Mouse (Mus musculus) heart, postnatal 36 days (tissue): Measurements from ENCODE around the gene Ptgir. TPM values are rescaled to one million over a fixed set of nuclear protein-coding genes. Genes with fewer than 3 reads are reported as not detected.
"Not testable (repeated sequence)": the region's sequence is repeated elsewhere in the genome, so short reads cannot be mapped to it uniquely, and the experiment has no call there.

ENCODE experiments used
- DNase-seq, 2 experiments: peaks; one replicate each; pipeline ENCODE4 v3.0.0; 2021 to 2022
- intact Hi-C: fragments of 180-260 bp; cut with DNase I; formaldehyde crosslinking; loops from one replicate; pipeline ENCODE4 v1.15.1; 2025
- total RNA-seq, 2 experiments: library from RNA; stranded (reverse); gene quantifications; 2 replicates each; pipeline ENCODE4 v1.2.3; 2021

Gene Ptgir
- total RNA-seq, 2 experiments from 2014 or later = 2.9 TPM

DNA sequence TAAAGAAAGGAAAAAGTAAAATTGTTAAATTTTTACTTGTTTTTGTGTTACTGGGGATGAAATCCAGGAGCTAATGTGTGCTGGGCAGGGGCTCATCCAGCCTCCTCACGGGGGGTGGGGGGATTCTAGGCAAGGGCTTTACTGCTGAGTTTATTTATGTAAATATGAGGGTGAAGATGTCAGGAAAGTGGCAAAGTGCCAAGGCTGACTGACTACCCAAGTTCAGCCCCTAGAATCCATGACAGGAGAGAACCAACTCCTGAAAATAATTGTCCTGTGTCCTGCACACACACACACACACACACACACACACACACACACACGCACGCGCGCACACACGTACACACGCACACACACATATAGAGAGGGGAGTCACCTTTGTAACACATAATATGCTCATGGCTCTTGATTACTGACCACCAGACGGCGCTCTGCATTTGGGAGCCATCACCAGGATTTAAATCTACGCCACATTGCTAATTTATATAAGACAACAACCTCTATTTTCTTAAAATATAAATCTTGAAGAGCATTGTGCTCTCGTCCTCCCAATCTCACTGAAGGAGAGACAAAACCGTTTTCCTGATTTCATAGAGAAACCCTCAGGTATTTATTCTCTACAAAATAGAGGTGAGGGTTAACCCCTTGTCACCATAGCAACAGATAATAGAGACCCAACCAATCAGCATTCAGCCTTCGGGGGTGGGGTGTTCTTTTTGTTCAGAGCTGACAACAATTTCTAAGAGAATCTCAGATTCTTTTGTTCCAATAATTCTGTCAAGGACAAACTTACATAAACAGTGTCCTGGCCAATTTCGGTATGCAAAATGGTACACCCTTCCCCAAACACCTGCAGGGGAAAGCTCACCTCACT is 26.7 kb downstream of the Ptgir start:
- DNase-seq = peak; percentile 41 to 63
- intact Hi-C loops = loop anchor here (1.0 kb wide), 3 partner anchors 17 to 133 kb away; no protein-coding TSS in a partner anchor

DNA sequence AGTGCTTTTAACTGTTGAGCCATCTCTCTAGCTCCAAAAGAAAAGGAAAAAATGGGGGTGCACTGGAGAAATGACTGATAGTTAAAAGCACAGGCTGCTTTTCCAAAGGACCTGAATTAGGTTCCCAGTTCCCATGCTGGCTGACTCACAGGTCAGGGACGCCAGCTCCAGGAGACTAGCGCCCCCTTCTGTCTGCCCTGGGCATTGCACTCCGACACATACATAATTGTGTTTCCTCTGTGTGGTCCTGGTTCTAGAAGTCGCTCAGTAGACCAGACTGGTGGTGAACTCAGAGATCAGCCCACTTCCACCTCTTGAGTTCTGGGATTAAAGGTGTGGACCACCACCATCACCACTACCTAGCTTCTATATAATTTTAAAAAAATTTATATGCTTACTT is 31.0 kb downstream of the Ptgir start:
- no peak for DNase-seq
- intact Hi-C loops = no loop called here

DNA sequence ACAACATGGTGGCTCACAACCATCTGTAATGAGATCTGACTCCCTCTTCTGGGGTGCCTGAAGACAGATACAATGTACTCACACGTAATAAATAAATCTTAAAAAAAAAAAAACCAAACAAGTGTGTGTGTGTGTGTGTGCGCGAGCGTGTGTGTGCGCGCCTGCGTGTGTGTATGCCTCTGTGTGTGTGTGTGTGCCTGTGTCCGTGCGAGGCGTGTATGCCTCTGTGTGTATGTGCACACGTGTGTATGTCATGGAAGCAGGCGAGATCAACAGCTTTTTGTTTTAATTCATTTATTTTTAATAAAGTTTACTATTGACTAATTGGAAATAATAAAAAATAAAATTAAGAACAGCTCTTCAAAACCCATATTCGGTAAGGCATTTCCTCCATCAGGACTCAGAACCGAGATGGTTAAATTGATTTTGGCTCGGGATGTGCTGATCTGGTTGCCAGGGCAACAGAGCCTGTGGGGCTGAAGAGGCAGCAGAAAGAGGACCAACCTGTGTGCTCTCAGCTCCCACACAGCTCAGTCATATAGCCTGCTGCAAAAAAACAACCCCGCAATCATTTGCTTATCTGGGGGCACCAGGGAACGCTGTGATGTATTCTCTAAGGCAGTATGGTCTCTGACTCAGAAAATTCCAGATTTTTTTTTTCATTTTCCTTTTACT is 32.0 kb downstream of the Ptgir start:
- intact Hi-C loops = no loop called here
- DNase-seq = no peak

DNA sequence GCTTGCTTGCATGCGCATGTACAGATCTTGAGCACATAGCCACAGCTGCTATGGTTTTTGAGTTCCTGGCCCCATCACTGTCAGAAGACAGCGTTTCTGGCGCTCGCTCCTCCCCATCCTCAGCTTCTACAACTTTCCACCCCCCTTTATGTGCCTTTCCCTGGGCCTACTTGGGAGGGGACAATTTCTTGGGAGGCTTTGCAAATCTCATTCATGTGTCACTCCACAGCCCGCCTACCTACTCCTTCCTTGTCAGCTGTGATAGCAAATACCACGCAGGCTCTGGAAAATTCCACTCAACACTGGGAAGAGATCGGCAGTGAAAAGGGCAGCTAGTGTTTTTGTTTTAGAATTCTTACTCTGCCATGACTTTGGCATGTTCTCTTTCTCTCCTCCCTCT is 34.0 kb downstream of the Ptgir start:
- intact Hi-C loops = no loop called here

DNA sequence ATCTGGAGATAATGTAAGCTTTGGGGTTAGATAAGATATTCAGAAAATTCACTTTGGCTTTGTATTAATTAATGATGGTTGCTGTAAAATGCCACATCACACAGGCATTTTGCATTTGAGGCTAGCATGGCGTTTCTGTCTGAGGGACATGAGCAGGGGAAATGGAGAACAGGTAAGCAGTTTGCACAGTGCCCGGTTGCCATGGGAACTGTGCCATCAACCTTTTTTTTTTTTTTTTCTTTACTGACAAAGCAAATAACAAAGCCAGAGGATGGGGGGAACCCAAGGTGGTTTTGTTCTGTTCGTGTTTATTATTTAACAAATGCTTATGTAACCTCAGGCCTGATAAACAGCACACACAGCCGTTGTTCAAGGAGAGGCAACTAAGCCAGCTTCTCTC is 36.6 kb downstream of the Ptgir start:
- no peak for DNase-seq
- intact Hi-C loops = no loop called here

More for the DNA sequence above, 34.0 kb downstream of the Ptgir start:
- DNase-seq = peak in 1 of 2 experiments; percentile 26

DNA sequence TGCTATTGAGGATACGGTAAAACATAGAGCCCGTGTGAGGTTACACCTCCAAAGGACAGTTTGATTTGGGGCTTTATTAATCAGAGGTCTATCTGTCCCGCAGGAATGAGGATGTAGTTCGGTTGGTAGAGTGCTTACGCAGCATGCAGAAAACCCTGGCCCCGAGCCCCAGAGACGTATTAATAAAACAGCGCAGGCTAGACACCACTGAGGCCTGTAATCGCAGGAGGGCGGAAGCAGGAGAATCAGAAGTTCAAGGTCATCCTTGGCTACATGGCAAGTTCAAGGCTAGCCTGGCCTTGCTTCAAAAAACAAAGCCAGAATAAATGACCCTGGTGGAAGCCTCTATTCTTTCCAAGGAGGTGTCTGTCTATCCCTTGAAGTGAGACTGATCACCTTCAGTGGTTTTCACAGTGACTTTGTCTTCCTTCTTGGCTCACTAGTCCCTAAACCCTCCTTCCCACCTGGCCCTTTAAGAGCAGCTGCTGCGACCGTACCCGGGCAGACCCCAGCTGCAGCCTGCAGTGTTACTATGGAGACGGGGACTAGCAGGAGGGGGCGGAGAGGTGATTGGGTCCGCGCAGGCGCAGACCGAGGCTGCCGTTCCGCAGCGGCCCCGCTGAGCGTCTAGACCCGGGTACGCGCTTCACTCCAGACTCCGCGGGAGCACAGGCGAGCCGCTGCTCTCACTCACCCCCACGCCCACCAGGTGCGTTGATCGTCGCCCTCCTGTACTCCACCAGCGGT is 37.9 kb downstream of the Ptgir start, which contains the start of gene Pnmal2:
Gene Pnmal2 (plus strand): TSS at position 622 of the 747 bp plus-strand sequence.
- intact Hi-C loops = no loop called here
- peak; percentile 73 to 77 for DNase-seq

DNA sequence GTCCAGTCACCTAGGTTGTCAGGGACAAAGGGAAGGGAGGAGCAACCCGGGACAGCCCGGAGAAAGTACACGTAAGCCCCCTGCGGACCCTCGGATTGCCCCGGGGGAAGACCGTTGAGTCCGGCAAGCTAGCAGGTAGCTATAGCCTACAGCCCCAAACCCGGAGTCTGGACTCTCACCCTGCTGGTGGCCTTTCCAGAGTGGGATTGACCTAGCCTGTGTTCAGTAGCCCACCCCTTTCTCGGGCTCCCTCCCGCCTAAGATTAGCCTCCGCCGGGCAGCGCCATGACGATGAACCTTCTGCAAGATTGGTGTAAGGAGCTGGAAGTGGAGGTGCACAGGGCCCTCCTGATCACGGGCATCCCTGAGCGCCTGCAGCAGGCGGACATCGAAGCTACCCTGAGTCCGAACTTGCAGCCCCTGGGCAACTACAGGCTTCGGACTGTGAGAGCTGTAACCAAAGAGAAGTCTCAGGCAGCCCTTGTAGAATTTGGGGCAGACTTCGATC is 38.6 kb downstream of the Ptgir start:
- DNase-seq = no peak

DNA sequence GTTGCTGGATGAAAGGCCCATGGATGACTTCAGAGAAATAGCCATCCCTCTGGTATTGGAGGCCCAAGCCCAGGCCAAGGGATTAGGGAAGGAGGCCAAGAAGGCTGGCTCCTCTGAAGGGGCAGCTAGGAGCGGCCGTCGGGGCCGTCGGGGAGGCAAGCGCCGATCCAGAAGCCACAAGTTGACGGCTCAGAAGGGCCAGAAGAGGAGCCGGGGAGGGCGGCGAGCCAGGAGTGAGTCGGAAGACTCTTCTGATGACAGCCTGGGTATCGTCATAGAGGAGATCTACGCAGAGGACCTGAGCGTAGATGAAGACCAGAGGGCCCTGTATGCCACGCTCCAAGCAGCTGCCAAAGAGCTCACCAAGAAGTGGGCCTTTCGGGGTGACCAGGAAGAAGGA is 39.1 kb downstream of the Ptgir start:
- intact Hi-C loops = no loop called here

More for the DNA sequence above, 38.6 kb downstream of the Ptgir start:
- intact Hi-C loops = no loop called here

DNA sequence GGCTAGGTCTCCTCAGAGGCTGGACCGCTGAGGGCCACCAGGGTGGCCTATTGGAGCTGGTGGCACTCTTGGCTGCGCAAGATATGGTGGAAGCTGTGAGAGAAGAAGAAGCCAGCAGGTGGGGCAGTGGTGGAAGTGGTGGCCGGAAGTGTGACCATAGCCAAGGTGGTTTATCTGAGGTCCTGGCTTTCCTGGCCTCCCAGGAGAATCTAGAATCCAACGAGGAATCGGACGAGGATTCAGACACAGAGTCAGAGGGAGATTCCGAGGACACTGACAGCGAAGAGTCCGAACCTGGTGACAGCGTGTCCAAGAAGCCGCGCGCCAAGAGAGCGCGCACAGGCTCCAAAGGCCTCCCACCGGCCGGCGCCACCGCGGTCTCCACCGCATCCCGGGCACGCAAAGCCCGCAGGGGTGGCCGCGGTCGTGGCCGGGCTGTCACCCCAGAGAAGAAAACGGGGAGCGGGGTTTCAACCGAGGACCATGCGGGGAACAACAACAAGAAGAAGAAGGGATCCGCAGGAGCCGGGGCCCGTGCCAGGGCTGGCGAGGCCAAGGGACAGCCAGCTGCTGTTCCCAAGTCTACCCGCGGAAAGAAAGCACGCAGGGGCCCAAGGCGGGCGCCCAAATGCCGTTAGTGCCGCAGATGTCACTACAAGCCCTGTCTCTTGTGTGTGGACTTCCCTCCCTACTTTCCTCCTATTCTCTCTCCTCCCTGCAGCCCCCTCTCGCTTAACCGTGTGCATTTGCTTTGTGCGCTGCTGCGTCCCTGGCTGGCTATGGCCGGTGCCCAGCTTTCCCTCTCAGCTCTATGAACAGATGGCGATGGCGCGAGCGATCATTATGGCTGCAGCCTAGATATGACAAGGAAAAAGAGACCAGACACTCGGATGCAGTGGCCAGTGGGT is 40.4 kb downstream of the Ptgir start:
- intact Hi-C loops = no loop called here
- peak; percentile 39 for DNase-seq

More for the DNA sequence above, 39.1 kb downstream of the Ptgir start:
- DNase-seq = peak in 1 of 2 experiments; percentile 18

DNA sequence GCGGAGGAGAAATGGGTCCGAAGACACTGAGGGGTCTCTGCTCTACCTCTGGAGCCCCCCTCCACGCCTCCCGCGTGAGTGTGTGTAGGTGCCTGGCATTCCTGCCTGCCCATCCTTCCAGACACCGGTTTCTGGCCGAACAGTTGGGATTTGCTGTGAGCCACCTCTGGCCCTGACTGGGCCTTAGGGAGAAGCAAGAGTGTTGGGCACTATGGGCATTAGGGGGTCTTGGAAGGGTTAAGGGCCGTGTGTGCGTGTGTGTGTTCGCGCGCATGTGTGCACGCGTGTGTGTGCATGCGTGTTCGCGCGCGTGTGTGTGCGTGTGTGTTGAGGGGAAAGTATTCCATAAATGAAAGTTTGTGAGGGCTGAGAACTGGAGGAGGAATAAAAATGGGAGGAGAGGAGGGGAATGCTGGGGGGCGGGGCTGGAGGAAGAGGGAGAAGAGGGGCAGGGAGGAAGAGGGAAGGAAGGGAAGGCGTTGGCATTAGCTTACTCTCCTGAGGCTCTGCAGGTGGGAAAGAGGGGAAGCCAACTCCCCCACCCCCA is 41.1 kb downstream of the Ptgir start:
- intact Hi-C loops = no loop called here
- DNase-seq = peak in 1 of 2 experiments; percentile 14

DNA sequence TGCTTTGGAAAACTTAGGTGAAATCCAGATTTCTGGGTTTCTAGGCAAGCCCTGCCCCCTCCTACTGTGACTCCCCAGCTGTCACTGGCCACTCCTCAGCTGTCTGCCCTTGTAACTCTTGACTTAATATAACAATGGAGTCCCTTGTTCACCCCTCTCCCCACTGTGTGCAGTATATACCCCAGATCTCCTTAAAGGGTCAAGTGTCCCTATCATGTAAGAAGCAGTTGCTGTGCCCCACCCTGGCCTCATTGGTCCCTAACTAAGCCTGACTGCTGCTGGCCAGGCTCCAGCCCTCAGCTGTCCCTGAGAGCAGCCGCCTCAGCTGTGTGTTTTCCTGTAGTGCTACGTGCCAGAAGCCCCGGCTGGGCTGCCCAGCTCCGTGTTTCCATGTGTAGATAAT is 41.7 kb downstream of the Ptgir start:
- DNase-seq = peak; percentile 43 to 53
- intact Hi-C loops = no loop called here

DNA sequence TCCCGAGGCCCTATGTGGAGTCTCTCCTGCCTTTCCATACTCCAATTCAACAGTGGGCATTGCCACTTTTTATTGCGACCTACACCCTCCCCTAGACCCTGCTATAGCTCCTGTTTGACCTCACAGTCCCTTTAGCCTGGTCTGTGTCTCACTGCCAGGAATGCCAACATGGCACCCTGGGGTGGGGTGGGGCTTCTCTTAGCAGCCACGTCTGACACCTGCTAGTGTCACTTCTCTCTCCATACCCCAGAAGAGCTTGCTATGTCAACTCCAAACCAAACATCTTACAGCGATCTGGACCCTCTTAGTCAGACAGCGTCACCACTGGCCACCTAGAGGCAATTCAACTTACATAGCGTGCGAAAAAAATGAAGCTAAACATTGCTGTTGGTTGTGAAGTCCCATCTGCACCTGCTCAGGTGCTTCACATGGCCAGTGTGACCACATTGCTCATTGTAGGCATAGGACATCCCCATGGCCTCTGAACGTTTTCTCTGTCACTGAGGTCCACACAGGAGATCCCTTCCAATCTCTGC is 42.7 kb downstream of the Ptgir start:
- intact Hi-C loops = no loop called here
- DNase-seq = no peak

DNA sequence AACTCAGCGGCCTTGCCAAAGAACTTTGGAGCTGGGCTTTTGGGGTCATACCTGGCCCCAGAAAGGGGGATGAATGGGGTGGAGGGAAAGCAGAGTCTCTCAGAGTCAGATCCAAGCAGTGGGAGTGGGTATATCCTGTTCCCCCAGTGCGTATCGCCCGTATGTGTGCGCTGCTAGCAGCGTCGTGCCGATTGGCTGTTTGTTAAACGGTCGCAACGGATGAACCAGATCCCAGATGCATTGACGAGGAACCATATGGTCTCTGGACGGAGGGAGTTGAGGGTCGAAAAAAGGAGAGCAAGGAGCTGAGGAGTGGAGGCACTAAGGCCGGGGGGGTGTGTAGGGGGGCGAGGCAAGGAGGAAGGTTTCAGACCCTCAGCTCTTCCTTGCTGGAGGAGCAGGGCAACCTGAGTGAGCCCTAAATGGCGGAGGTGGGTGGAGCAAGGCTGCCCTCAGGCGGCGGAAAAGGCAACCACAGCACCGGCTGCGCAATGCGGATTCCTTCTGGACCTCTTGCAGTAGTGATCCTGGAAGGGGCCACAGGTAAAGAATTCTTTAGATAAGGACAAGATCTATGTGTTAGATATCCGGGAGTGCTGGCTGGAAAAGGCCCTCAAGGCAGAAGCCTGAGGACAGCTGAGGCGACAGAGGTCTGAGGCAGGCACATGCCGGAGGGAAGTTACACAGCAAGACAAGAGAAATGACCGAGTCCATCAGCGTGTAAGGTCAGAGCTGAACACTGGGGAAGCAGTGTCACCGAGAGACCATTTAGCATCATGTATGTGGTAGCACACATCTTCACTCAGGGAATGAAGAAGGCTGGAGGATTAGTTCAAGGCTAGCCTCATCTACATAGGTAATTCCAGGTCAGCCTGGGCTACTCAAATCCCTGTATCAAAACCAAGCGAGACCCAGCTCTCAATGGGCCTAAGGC is 43.9 kb downstream of the Ptgir start:
- peak; percentile 77 to 80 for DNase-seq
- intact Hi-C loops = loop anchor here (1.0 to 2.0 kb wide), 3 partner anchors 18 to 117 kb away; no protein-coding TSS in a partner anchor

DNA sequence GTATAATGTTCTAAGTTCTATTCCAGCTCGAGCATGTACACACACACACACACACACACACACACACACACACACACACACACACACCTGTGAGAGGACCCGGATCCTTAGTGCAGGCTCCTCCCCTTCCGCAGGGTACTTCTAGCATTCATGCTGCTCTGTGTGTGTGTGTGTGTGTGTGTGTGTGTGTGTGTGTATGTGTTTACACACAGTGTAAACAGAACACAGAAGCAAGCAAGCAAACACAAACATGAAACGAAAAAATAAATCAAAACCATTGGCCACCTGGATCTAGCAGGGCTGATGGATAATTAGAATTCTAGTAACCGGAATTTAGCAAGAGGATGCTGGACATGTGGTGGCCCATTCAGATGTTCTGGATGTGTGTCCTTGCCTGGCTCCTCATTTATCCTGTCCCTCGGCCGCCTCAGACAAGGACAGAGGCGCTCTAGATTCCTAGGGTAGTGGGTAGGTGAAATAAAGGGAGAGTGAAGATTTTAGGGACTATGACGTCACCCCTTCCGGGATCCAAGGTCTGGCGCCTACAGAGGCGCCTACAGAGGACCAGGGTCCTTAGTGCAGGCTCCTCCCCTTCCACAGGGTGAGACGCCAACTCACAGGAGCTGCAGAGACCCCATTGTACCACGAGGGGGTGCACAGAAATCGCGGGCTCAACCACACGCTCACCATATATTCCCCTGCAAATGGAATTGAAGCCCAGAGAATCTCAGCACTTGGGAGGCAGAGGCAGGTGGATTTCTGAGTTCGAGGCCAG is 44.8 kb downstream of the Ptgir start:
- DNase-seq = peak; percentile 79 to 81
- intact Hi-C loops = loop anchor here (1.0 to 2.0 kb wide), 4 partner anchors 19 to 116 kb away; no protein-coding TSS in a partner anchor

DNA sequence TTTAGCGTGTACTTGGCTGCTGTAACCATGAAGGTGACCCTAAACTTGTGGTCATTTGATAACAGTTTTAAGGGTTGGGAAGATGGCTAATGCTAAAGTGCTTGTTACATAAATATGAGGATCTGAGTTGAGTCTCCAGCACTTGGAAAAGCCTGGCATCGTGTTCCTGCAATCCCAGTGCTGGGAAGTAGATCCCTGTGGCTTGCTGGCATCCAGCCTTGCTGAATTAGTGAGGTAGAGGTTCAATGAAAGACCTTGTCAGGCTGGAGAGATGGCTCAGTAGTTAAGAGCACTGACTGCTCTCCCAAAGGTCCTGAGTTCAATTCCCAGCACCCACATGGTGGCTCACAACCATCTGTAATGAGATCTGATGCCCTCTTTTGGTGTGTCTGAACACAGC is 47.5 kb downstream of the Ptgir start:
- DNase-seq, intact Hi-C loops: not testable (repeated sequence)

DNA sequence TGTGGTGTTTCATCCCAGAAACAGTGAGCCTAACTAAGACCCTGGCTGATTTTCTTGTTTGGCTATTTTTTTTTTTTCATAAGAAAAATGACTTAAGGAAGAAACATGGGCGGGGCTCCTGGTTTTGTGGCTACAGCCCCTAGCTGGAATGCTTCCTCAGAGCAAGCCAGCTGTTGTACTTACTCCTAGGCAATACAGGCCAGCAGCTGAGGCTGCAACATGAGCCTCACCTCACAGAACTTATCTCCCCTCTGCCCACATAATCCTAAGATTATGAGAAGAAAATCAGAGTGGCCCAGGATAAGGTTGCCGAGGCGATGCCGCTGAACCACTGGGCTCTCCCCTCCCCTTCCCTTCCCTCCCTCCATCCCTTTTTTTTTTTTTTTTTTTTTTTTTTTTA is 49.4 kb downstream of the Ptgir start:
- intact Hi-C loops = no loop called here
- DNase-seq = no peak
